Mouse (Mus musculus): ENCODE data around the gene Ifnar1.
"Not testable (repeated sequence)": the region's sequence is repeated elsewhere in the genome, so short reads cannot be mapped to it uniquely, and the experiment has no call there.

Gene Ifnar1

GRCm38 (mm10) chr16:91484808-91485700 is at the start of gene Ifnar1:
Gene Ifnar1 (plus strand): TSS chr16:91485238.
- peak; percentile 97 to 99 for DNase-seq

- no peak for DNase-seq
These were observed 47.0 kb upstream of the Ifnar1 start for GRCm38 (mm10) chr16:91438081-91438480.

GRCm38 (mm10) chr16:91438599-91438998 is 46.4 kb upstream of the Ifnar1 start:
- not testable (repeated sequence) for DNase-seq

GRCm38 (mm10) chr16:91441366-91441765 is 43.7 kb upstream of the Ifnar1 start:
- peak in 1 of 2 experiments; percentile 11 for DNase-seq

- no peak for DNase-seq
These were observed 43.2 kb upstream of the Ifnar1 start for GRCm38 (mm10) chr16:91441811-91442240.

- DNase-seq, result no peak
These were observed 42.6 kb upstream of the Ifnar1 start for GRCm38 (mm10) chr16:91442446-91442845.

GRCm38 (mm10) chr16:91443211-91443611 is 41.8 kb upstream of the Ifnar1 start:
- no peak for DNase-seq

GRCm38 (mm10) chr16:91444847-91445246 is 40.2 kb upstream of the Ifnar1 start:
- no peak for DNase-seq

- no peak for DNase-seq
These were observed 39.5 kb upstream of the Ifnar1 start for GRCm38 (mm10) chr16:91445566-91445965.

- DNase-seq, result no peak
These were observed 38.1 kb upstream of the Ifnar1 start for GRCm38 (mm10) chr16:91446778-91447511.

GRCm38 (mm10) chr16:91447512-91447900 is 37.5 kb upstream of the Ifnar1 start:
- no peak for DNase-seq

GRCm38 (mm10) chr16:91448088-91448487 is 37.0 kb upstream of the Ifnar1 start:
- no peak for DNase-seq

- DNase-seq, result no peak
These were observed 36.1 kb upstream of the Ifnar1 start for GRCm38 (mm10) chr16:91448895-91449294.

- DNase-seq, result no peak
These were observed 34.6 kb upstream of the Ifnar1 start for GRCm38 (mm10) chr16:91450137-91451064.

- DNase-seq, result no peak
These were observed 33.1 kb upstream of the Ifnar1 start for GRCm38 (mm10) chr16:91451949-91452348.

- DNase-seq, result no peak
These were observed 32.6 kb upstream of the Ifnar1 start for GRCm38 (mm10) chr16:91452363-91452896.

- no peak for DNase-seq
These were observed 29.2 kb upstream of the Ifnar1 start for GRCm38 (mm10) chr16:91455868-91456267.

- no peak for DNase-seq
These were observed 26.7 kb upstream of the Ifnar1 start for GRCm38 (mm10) chr16:91458301-91458746.

GRCm38 (mm10) chr16:91458976-91459375 is 26.1 kb upstream of the Ifnar1 start:
- no peak for DNase-seq

GRCm38 (mm10) chr16:91459396-91459795 is 25.6 kb upstream of the Ifnar1 start:
- no peak for DNase-seq

- no peak for DNase-seq
These were observed 25.1 kb upstream of the Ifnar1 start for GRCm38 (mm10) chr16:91459841-91460370.

- DNase-seq, result no peak
These were observed 23.9 kb upstream of the Ifnar1 start for GRCm38 (mm10) chr16:91461066-91461638.
